Mouse (Mus musculus): ENCODE results near the gene Ntng1.
"Not testable (repeated sequence)": the region's sequence is repeated elsewhere in the genome, so short reads cannot be mapped to it uniquely, and the experiment has no call there.

The Ntng1 gene

GRCm38 (mm10) chr3:109775200-109775599, 368.6 kb downstream of the Ntng1 start:
- no peak for DNase-seq

GRCm38 (mm10) chr3:109772120-109772519, 371.7 kb downstream of the Ntng1 start:
- no peak for DNase-seq

GRCm38 (mm10) chr3:109766939-109767338, 376.9 kb downstream of the Ntng1 start:
- DNase-seq = no peak

- DNase-seq = no peak
These were observed 378.2 kb downstream of the Ntng1 start for GRCm38 (mm10) chr3:109765608-109766007.

- no peak for DNase-seq
These were observed 378.7 kb downstream of the Ntng1 start for GRCm38 (mm10) chr3:109765141-109765540.

- no peak for DNase-seq
These were observed 387.4 kb downstream of the Ntng1 start for GRCm38 (mm10) chr3:109756426-109756825.

GRCm38 (mm10) chr3:109747593-109747992, 396.2 kb downstream of the Ntng1 start:
- not testable (repeated sequence) for DNase-seq

GRCm38 (mm10) chr3:109740466-109741102, 403.2 kb downstream of the Ntng1 start:
- no peak for DNase-seq

- DNase-seq = no peak
These were observed 411.3 kb downstream of the Ntng1 start for GRCm38 (mm10) chr3:109732327-109733182.

GRCm38 (mm10) chr3:109731592-109732230, 412.1 kb downstream of the Ntng1 start:
- no peak for DNase-seq
